Mouse (Mus musculus): ENCODE results near the gene Msi1.

DNA sequence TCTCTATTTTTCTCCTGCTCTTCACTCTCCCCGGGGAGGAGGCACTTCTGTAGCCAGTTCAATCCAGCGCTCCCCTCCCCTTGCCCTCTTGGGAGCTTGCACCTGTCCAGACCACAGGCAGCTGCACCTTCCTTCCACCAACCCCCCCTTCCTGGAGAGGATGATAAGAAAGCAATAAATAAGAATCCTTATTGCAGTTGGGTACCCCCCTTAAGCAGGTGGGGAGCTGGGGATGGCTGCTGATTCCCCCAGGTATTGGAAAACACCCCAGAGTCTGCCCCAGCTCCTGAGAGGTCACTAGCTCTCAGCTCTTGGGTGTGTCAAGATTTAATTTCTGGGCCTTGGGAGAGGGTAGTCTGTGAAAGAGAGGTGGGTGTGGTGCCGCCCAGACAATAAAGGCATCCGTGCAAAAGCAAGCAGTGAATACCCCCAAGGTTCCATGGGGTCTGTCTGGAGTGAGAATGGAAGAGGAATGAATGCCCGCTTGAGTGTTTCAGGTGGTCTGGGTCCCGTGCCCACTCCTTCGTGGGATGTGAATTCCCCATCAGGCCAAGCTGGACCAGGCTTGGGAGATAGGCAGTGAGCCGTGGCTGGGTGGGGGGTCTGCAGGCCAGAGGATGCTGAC, 6.5 kb downstream of the Msi1 start:
- TF ChIP-seq GATA1 (IDR thresholded peaks at IDR 0.05; ENCODE audit: low read length): no peak
- TF ChIP-seq TAL1 (IDR thresholded peaks at IDR 0.05; ENCODE audit: low read length): no peak
